Mouse (Mus musculus): ENCODE results near the gene Tlnrd1. TPM values are rescaled to one million over a fixed set of nuclear protein-coding genes. Genes with fewer than 3 reads are reported as not detected.

Tlnrd1 gene
- polyA plus RNA-seq, 1 experiment from 2014 or later, result 13.0 TPM

GRCm38 (mm10) chr7:83886366-83887129 is 2.4 kb upstream of the Tlnrd1 start:
- H3K4me1 ChIP-seq (replicated peaks; ENCODE audit: control insufficient read depth, insufficient read depth, low read length), result peaks cover 17% of the 10 kb centered on the region
- H3K27me3 ChIP-seq (ENCODE audit: control insufficient read depth, insufficient read depth, low read length), result no peaks in the 10 kb centered on the region
- H3K9me3 ChIP-seq (ENCODE audit: control insufficient read depth, low read length), result no peaks in the 10 kb centered on the region; the same call in 1 of the 2 replicates
- H3K27ac ChIP-seq, result no peak overlapping the region
- no peak overlapping the region for H3K4me3 ChIP-seq (replicated peaks; ENCODE audit: low read length)
- no peak overlapping the region for H3K9ac ChIP-seq
- DNase-seq (ENCODE audit: low spot score) (no peak), ATAC-seq (ENCODE audit: low FRiP score) (no peak)
- WGBS, result 93% methylated on average over 6 of the region's 6 CpGs
- H3K36me3 ChIP-seq (replicated peaks; ENCODE audit: control insufficient read depth, insufficient read depth), result no peaks in the 10 kb centered on the region; the same call in 1 of the 2 replicates
- H3K4me2 ChIP-seq (replicated peaks), result no peak overlapping the region

- ATAC-seq (ENCODE audit: low FRiP score) (no peak), DNase-seq (ENCODE audit: low spot score) (no peak)
- WGBS, result 94% methylated on average over 4 of the region's 4 CpGs
- Histone ChIP-seq H3K4me3 (replicated peaks; ENCODE audit: low read length) (no peak overlapping the region), H3K9me3 (ENCODE audit: control insufficient read depth, low read length) (no peaks in the 10 kb centered on the region; the same call in 1 of the 2 replicates), H3K4me1 (replicated peaks; ENCODE audit: control insufficient read depth, insufficient read depth, low read length) (peaks cover 24% of the 10 kb centered on the region), H3K27ac (no peak overlapping the region), H3K27me3 (ENCODE audit: control insufficient read depth, insufficient read depth, low read length) (no peaks in the 10 kb centered on the region), H3K9ac (no peak overlapping the region), H3K4me2 (replicated peaks) (no peak overlapping the region), H3K36me3 (replicated peaks; ENCODE audit: control insufficient read depth, insufficient read depth) (no peaks in the 10 kb centered on the region; the same call in 1 of the 2 replicates)
Observed at GRCm38 (mm10) chr7:83885835-83886234, 1.7 kb upstream of the Tlnrd1 start.

GRCm38 (mm10) chr7:83884921-83885532 is 922 bp upstream of the Tlnrd1 start:
- H3K27ac ChIP-seq, result peak overlapping the region; percentile 94
- peak overlapping the region; percentile 91 for H3K9ac ChIP-seq
- H3K9me3 ChIP-seq (ENCODE audit: control insufficient read depth, low read length), result no peaks in the 10 kb centered on the region; the same call in 1 of the 2 replicates
- H3K4me1 ChIP-seq (replicated peaks; ENCODE audit: control insufficient read depth, insufficient read depth, low read length), result peaks cover 32% of the 10 kb centered on the region
- no peak for ATAC-seq (ENCODE audit: low FRiP score)
- no peaks in the 10 kb centered on the region; the same call in 1 of the 2 replicates for H3K36me3 ChIP-seq (replicated peaks; ENCODE audit: control insufficient read depth, insufficient read depth)
- H3K27me3 ChIP-seq (ENCODE audit: control insufficient read depth, insufficient read depth, low read length), result no peaks in the 10 kb centered on the region
- WGBS, result 36% methylated on average over 6 of the region's 6 CpGs
- H3K4me3 ChIP-seq (replicated peaks; ENCODE audit: low read length), result peak overlapping the region; percentile 86
- peak overlapping the region; percentile 90 for H3K4me2 ChIP-seq (replicated peaks)
- no peak for DNase-seq (ENCODE audit: low spot score)

GRCm38 (mm10) chr7:83883276-83884020 is 657 bp downstream of the Tlnrd1 start:
- peaks cover 46% of the 10 kb centered on the region for H3K4me1 ChIP-seq (replicated peaks; ENCODE audit: control insufficient read depth, insufficient read depth, low read length)
- under 1% methylated on average over 78 of the region's 91 CpGs for WGBS

GRCm38 (mm10) chr7:83882633-83883275 is 1.4 kb downstream of the Tlnrd1 start:
- Histone ChIP-seq H3K9me3 (ENCODE audit: control insufficient read depth, low read length) (no peaks in the 10 kb centered on the region; the same call in 1 of the 2 replicates), H3K27ac (peak overlapping the region; percentile 94), H3K36me3 (replicated peaks; ENCODE audit: control insufficient read depth, insufficient read depth) (peaks cover 4% of the 10 kb centered on the region; the same call in 1 of the 2 replicates), H3K9ac (peak overlapping the region; percentile 91), H3K4me2 (replicated peaks) (peak overlapping the region; percentile 90), H3K27me3 (ENCODE audit: control insufficient read depth, insufficient read depth, low read length) (no peaks in the 10 kb centered on the region), H3K4me3 (replicated peaks; ENCODE audit: low read length) (peak overlapping the region; percentile 86), H3K4me1 (replicated peaks; ENCODE audit: control insufficient read depth, insufficient read depth, low read length) (peaks cover 53% of the 10 kb centered on the region)
- WGBS, result 18% methylated on average over 54 of the region's 56 CpGs
- no peak for DNase-seq (ENCODE audit: low spot score)
- ATAC-seq (ENCODE audit: low FRiP score), result peak; percentile 21; the same call in 1 of the 2 replicates

More at GRCm38 (mm10) chr7:83883276-83884020, 657 bp downstream of the Tlnrd1 start:
- H3K9ac ChIP-seq, result peak overlapping the region; percentile 91
- peak overlapping the region; percentile 90 for H3K4me2 ChIP-seq (replicated peaks)
- no peaks in the 10 kb centered on the region; the same call in 1 of the 2 replicates for H3K9me3 ChIP-seq (ENCODE audit: control insufficient read depth, low read length)
- peak; percentile 77 for ATAC-seq (ENCODE audit: low FRiP score)
- H3K4me3 ChIP-seq (replicated peaks; ENCODE audit: low read length), result peak overlapping the region; percentile 86
- H3K27ac ChIP-seq, result peak overlapping the region; percentile 94
- peak; percentile 53 for DNase-seq (ENCODE audit: low spot score)
- H3K36me3 ChIP-seq (replicated peaks; ENCODE audit: control insufficient read depth, insufficient read depth), result no peaks in the 10 kb centered on the region; the same call in 1 of the 2 replicates
- H3K27me3 ChIP-seq (ENCODE audit: control insufficient read depth, insufficient read depth, low read length), result no peaks in the 10 kb centered on the region

- H3K27me3 ChIP-seq (ENCODE audit: control insufficient read depth, insufficient read depth, low read length), result no peaks in the 10 kb centered on the region
- peak overlapping the region; percentile 90 for H3K4me2 ChIP-seq (replicated peaks)
- no peaks in the 10 kb centered on the region; the same call in 1 of the 2 replicates for H3K9me3 ChIP-seq (ENCODE audit: control insufficient read depth, low read length)
- 89% methylated on average over 35 of the region's 35 CpGs for WGBS
- peak overlapping the region; percentile 86 for H3K4me3 ChIP-seq (replicated peaks; ENCODE audit: low read length)
- no peak for DNase-seq (ENCODE audit: low spot score)
- H3K36me3 ChIP-seq (replicated peaks; ENCODE audit: control insufficient read depth, insufficient read depth), result peaks cover 10% of the 10 kb centered on the region; the same call in 1 of the 2 replicates
- peak overlapping the region; percentile 2; the same call in 1 of the 2 replicates for H3K9ac ChIP-seq
- no peak for ATAC-seq (ENCODE audit: low FRiP score)
- H3K27ac ChIP-seq, result no peak overlapping the region
- H3K4me1 ChIP-seq (replicated peaks; ENCODE audit: control insufficient read depth, insufficient read depth, low read length), result peaks cover 53% of the 10 kb centered on the region
Observed at GRCm38 (mm10) chr7:83882150-83882632, 1.9 kb downstream of the Tlnrd1 start.

GRCm38 (mm10) chr7:83878676-83879448 is 5.2 kb downstream of the Tlnrd1 start:
- peak overlapping the region; percentile 43 for H3K27ac ChIP-seq
- H3K4me1 ChIP-seq (replicated peaks; ENCODE audit: control insufficient read depth, insufficient read depth, low read length), result peaks cover 50% of the 10 kb centered on the region
- DNase-seq (ENCODE audit: low spot score), result no peak

GRCm38 (mm10) chr7:83877088-83877487 is 7.0 kb downstream of the Tlnrd1 start:
- 69% methylated on average over 3 of the region's 3 CpGs for WGBS
- ATAC-seq (ENCODE audit: low FRiP score), result no peak
- Histone ChIP-seq H3K36me3 (replicated peaks; ENCODE audit: control insufficient read depth, insufficient read depth) (peaks cover 16% of the 10 kb centered on the region; the same call in 1 of the 2 replicates), H3K27ac (no peak overlapping the region), H3K9me3 (ENCODE audit: control insufficient read depth, low read length) (no peaks in the 10 kb centered on the region), H3K4me2 (replicated peaks) (no peak overlapping the region), H3K4me1 (replicated peaks; ENCODE audit: control insufficient read depth, insufficient read depth, low read length) (peaks cover 41% of the 10 kb centered on the region), H3K27me3 (ENCODE audit: control insufficient read depth, insufficient read depth, low read length) (no peaks in the 10 kb centered on the region), H3K4me3 (replicated peaks; ENCODE audit: low read length) (no peak overlapping the region), H3K9ac (no peak overlapping the region)
- no peak for DNase-seq (ENCODE audit: low spot score)

More at GRCm38 (mm10) chr7:83878676-83879448, 5.2 kb downstream of the Tlnrd1 start:
- 4% methylated on average over 5 of the region's 5 CpGs for WGBS
- Histone ChIP-seq H3K4me2 (replicated peaks) (peak overlapping the region; percentile 36), H3K36me3 (replicated peaks; ENCODE audit: control insufficient read depth, insufficient read depth) (peaks cover 16% of the 10 kb centered on the region; the same call in 1 of the 2 replicates), H3K9ac (peak overlapping the region; percentile 8; the same call in 1 of the 2 replicates), H3K4me3 (replicated peaks; ENCODE audit: low read length) (no peak overlapping the region; the same call in 1 of the 2 replicates), H3K9me3 (ENCODE audit: control insufficient read depth, low read length) (no peaks in the 10 kb centered on the region), H3K27me3 (ENCODE audit: control insufficient read depth, insufficient read depth, low read length) (no peaks in the 10 kb centered on the region)
- ATAC-seq (ENCODE audit: low FRiP score), result no peak

All from hindbrain, embryonic 14.5 days (tissue).